Mouse (Mus musculus): ENCODE measurements at regions not wholly inside any gene's neighbourhood (a gene's known extent, or its start where the extent isn't known, plus 50 kb on each side); places are given as distances from the start of the nearest gene placed in this dataset.

GRCm38 (mm10) chr17:15193831-15194230 lies 152.5 kb upstream of the Gm3448 start:
- no peak overlapping the region for H3K9ac ChIP-seq (replicated peaks)
- H3K4me3 ChIP-seq (replicated peaks), result no peak overlapping the region
- no peak for ATAC-seq (ENCODE audit: insufficient number of reproducible peaks, insufficient read depth, low FRiP score, low TSS enrichment, low read depth)
- H3K36me3 ChIP-seq, result no peaks in the 10 kb centered on the region
- 67% methylated on average over 6 of the region's 6 CpGs for WGBS
- H3K4me1 ChIP-seq (replicated peaks), result peaks cover 19% of the 10 kb centered on the region
- no peak overlapping the region for H3K4me2 ChIP-seq
- no peaks in the 10 kb centered on the region for H3K27me3 ChIP-seq
- H3K27ac ChIP-seq, result no peak overlapping the region
- no peaks in the 10 kb centered on the region for H3K9me3 ChIP-seq

- H3K4me1 ChIP-seq (replicated peaks), result peaks cover 19% of the 10 kb centered on the region
- H3K9ac ChIP-seq (replicated peaks), result no peak overlapping the region
- H3K36me3 ChIP-seq, result no peaks in the 10 kb centered on the region
- H3K9me3 ChIP-seq, result no peaks in the 10 kb centered on the region
- no peak overlapping the region for H3K27ac ChIP-seq
- H3K27me3 ChIP-seq, result no peaks in the 10 kb centered on the region
- H3K4me3 ChIP-seq (replicated peaks), result no peak overlapping the region
- WGBS, result 47% methylated on average over 7 of the region's 7 CpGs
- H3K4me2 ChIP-seq, result no peak overlapping the region
- no peak for ATAC-seq (ENCODE audit: insufficient number of reproducible peaks, insufficient read depth, low FRiP score, low TSS enrichment, low read depth)
Measured at GRCm38 (mm10) chr17:15192840-15193239, 151.5 kb upstream of the Gm3448 start.

GRCm38 (mm10) chr17:15185217-15185616 lies 143.9 kb upstream of the Gm3448 start:
- H3K27me3 ChIP-seq, result peaks cover 11% of the 10 kb centered on the region; the same call in 1 of the 2 replicates
- H3K9me3 ChIP-seq, result no peaks in the 10 kb centered on the region
- no peaks in the 10 kb centered on the region for H3K36me3 ChIP-seq
- H3K4me1 ChIP-seq (replicated peaks), result peaks cover 9% of the 10 kb centered on the region
- ATAC-seq (ENCODE audit: insufficient number of reproducible peaks, insufficient read depth, low FRiP score, low TSS enrichment, low read depth), result no peak
- no peak overlapping the region for H3K9ac ChIP-seq (replicated peaks)
- H3K4me3 ChIP-seq (replicated peaks), result no peak overlapping the region
- WGBS, result 5% methylated on average over 5 of the region's 5 CpGs
- no peak overlapping the region for H3K27ac ChIP-seq
- H3K4me2 ChIP-seq, result no peak overlapping the region

- H3K4me3 ChIP-seq (replicated peaks), result no peak overlapping the region
- H3K36me3 ChIP-seq, result no peaks in the 10 kb centered on the region
- ATAC-seq (ENCODE audit: insufficient number of reproducible peaks, insufficient read depth, low FRiP score, low TSS enrichment, low read depth), result no peak
- 75% methylated on average over 6 of the region's 6 CpGs for WGBS
- no peaks in the 10 kb centered on the region for H3K9me3 ChIP-seq
- no peak overlapping the region for H3K27ac ChIP-seq
- H3K4me1 ChIP-seq (replicated peaks), result peaks cover 9% of the 10 kb centered on the region
- no peak overlapping the region for H3K4me2 ChIP-seq
- peaks cover 11% of the 10 kb centered on the region; the same call in 1 of the 2 replicates for H3K27me3 ChIP-seq
- no peak overlapping the region for H3K9ac ChIP-seq (replicated peaks)
Measured at GRCm38 (mm10) chr17:15183800-15184199, 142.5 kb upstream of the Gm3448 start.

GRCm38 (mm10) chr17:15182105-15182504 lies 140.8 kb upstream of the Gm3448 start:
- Histone ChIP-seq H3K36me3 (no peaks in the 10 kb centered on the region), H3K27ac (no peak overlapping the region), H3K4me1 (replicated peaks) (peaks cover 9% of the 10 kb centered on the region), H3K4me3 (replicated peaks) (no peak overlapping the region), H3K4me2 (no peak overlapping the region), H3K9ac (replicated peaks) (no peak overlapping the region), H3K9me3 (no peaks in the 10 kb centered on the region), H3K27me3 (peaks cover 11% of the 10 kb centered on the region; the same call in 1 of the 2 replicates)
- WGBS, result 34% methylated on average over 4 of the region's 4 CpGs
- ATAC-seq (ENCODE audit: insufficient number of reproducible peaks, insufficient read depth, low FRiP score, low TSS enrichment, low read depth), result no peak

GRCm38 (mm10) chr17:15180223-15180860 lies 139.0 kb upstream of the Gm3448 start:
- WGBS, result 50% methylated on average over 10 of the region's 10 CpGs
- H3K9ac ChIP-seq (replicated peaks), result no peak overlapping the region
- H3K27ac ChIP-seq, result no peak overlapping the region
- H3K36me3 ChIP-seq, result no peaks in the 10 kb centered on the region
- H3K4me3 ChIP-seq (replicated peaks), result no peak overlapping the region
- H3K4me1 ChIP-seq (replicated peaks), result peaks cover 7% of the 10 kb centered on the region
- no peak for ATAC-seq (ENCODE audit: insufficient number of reproducible peaks, insufficient read depth, low FRiP score, low TSS enrichment, low read depth)
- peaks cover 11% of the 10 kb centered on the region; the same call in 1 of the 2 replicates for H3K27me3 ChIP-seq
- no peak overlapping the region for H3K4me2 ChIP-seq
- H3K9me3 ChIP-seq, result no peaks in the 10 kb centered on the region

GRCm38 (mm10) chr17:15179411-15179951 lies 138.1 kb upstream of the Gm3448 start:
- Histone ChIP-seq H3K4me1 (replicated peaks) (no peaks in the 10 kb centered on the region), H3K9ac (replicated peaks) (no peak overlapping the region), H3K27me3 (peaks cover 10% of the 10 kb centered on the region; the same call in 1 of the 2 replicates), H3K9me3 (no peaks in the 10 kb centered on the region), H3K27ac (no peak overlapping the region), H3K4me3 (replicated peaks) (no peak overlapping the region), H3K36me3 (no peaks in the 10 kb centered on the region), H3K4me2 (no peak overlapping the region)
- WGBS, result 50% methylated on average over 4 of the region's 4 CpGs
- no peak for ATAC-seq (ENCODE audit: insufficient number of reproducible peaks, insufficient read depth, low FRiP score, low TSS enrichment, low read depth)

GRCm38 (mm10) chr17:15177390-15177789 lies 136.1 kb upstream of the Gm3448 start:
- ATAC-seq (ENCODE audit: insufficient number of reproducible peaks, insufficient read depth, low FRiP score, low TSS enrichment, low read depth), result no peak
- WGBS, result 83% methylated on average over 3 of the region's 3 CpGs
- H3K4me2 ChIP-seq, result no peak overlapping the region
- no peaks in the 10 kb centered on the region for H3K4me1 ChIP-seq (replicated peaks)
- no peaks in the 10 kb centered on the region for H3K9me3 ChIP-seq
- no peak overlapping the region for H3K4me3 ChIP-seq (replicated peaks)
- H3K27me3 ChIP-seq, result peaks cover 3% of the 10 kb centered on the region; the same call in 1 of the 2 replicates
- no peak overlapping the region for H3K9ac ChIP-seq (replicated peaks)
- no peak overlapping the region for H3K27ac ChIP-seq
- no peaks in the 10 kb centered on the region for H3K36me3 ChIP-seq

GRCm38 (mm10) chr17:15174354-15174953 lies 133.1 kb upstream of the Gm3448 start:
- no peaks in the 10 kb centered on the region for H3K27me3 ChIP-seq
- H3K4me3 ChIP-seq (replicated peaks), result no peak overlapping the region
- H3K4me2 ChIP-seq, result no peak overlapping the region
- H3K27ac ChIP-seq, result no peak overlapping the region
- H3K9me3 ChIP-seq, result no peaks in the 10 kb centered on the region
- H3K4me1 ChIP-seq (replicated peaks), result no peaks in the 10 kb centered on the region
- ATAC-seq (ENCODE audit: insufficient number of reproducible peaks, insufficient read depth, low FRiP score, low TSS enrichment, low read depth), result no peak
- H3K9ac ChIP-seq (replicated peaks), result no peak overlapping the region
- H3K36me3 ChIP-seq, result no peaks in the 10 kb centered on the region
- 84% methylated on average over 9 of the region's 9 CpGs for WGBS

- H3K36me3 ChIP-seq, result no peaks in the 10 kb centered on the region
- no peaks in the 10 kb centered on the region for H3K4me1 ChIP-seq (replicated peaks)
- no peak overlapping the region for H3K4me3 ChIP-seq (replicated peaks)
- H3K4me2 ChIP-seq, result no peak overlapping the region
- H3K27ac ChIP-seq, result no peak overlapping the region
- no peaks in the 10 kb centered on the region for H3K27me3 ChIP-seq
- no peak for ATAC-seq (ENCODE audit: insufficient number of reproducible peaks, insufficient read depth, low FRiP score, low TSS enrichment, low read depth)
- no peak overlapping the region for H3K9ac ChIP-seq (replicated peaks)
- no peaks in the 10 kb centered on the region for H3K9me3 ChIP-seq
- WGBS, result 83% methylated on average over 3 of the region's 3 CpGs
Measured at GRCm38 (mm10) chr17:15167927-15168326, 126.6 kb upstream of the Gm3448 start.

GRCm38 (mm10) chr17:15157693-15158333 lies 116.5 kb upstream of the Gm3448 start:
- Histone ChIP-seq H3K36me3 (no peaks in the 10 kb centered on the region), H3K9me3 (no peaks in the 10 kb centered on the region), H3K4me3 (replicated peaks) (no peak overlapping the region), H3K9ac (replicated peaks) (no peak overlapping the region), H3K4me2 (no peak overlapping the region), H3K4me1 (replicated peaks) (peaks cover 6% of the 10 kb centered on the region), H3K27ac (no peak overlapping the region), H3K27me3 (no peaks in the 10 kb centered on the region)
- no peak; the same call in 1 of the 2 replicates for ATAC-seq (ENCODE audit: insufficient number of reproducible peaks, insufficient read depth, low FRiP score, low TSS enrichment, low read depth)
- 67% methylated on average over 5 of the region's 5 CpGs for WGBS

Measured in limb, embryonic 12.5 days (tissue).